Mouse (Mus musculus): ENCODE results near the gene Morc1.

The Morc1 gene

DNA sequence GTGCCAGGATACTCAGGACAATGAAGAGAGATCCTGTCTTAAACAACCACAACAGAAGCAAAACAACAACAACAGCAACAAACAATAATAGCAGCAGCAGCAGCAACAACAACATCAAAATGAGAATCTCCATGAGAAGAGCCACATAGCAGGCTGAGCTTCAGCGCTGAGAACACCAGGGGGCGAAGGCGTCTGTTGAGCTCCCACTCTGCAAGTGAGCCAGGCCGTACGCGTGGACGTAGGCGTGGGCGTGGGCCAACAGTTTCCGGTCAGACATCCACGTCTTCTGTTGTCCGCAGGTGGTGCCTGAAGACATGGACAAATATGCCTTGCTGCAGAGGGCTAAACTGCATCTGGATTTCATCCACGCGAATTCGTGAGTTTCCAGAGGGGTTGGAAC is at the start of gene Morc1:
Morc1 (plus strand) TSS at position 211 of the 400 bp plus-strand sequence.
- no peak for DNase-seq (ENCODE audit: low read depth in 1 of 2, low spot score in 2 of 2)

GRCm38 (mm10) chr16:48383582-48384257 is 47.3 kb upstream of the Morc1 start:
- DNase-seq (ENCODE audit: low read depth in 1 of 2, low spot score in 2 of 2): no peak

DNA sequence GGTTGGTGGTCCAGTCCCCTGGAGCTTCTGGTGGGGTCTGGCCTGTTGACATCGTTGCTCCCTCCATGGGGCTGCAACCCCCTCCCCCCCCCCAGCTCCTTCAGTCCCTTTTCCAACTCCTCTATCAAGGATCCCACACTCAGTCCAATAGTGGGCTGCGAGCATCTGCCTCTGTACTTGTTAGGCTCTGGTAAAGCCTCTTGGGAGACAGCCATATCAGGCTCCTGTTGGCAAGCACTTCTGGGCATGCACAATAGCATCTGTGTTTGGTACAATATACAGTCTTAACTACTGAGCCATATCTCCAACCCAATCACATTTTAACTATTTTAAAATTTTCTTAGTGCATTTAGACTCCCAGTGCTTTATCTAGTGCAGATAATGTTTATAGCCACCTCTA is 44.1 kb upstream of the Morc1 start:
- DNase-seq (ENCODE audit: low read depth in 1 of 2, low spot score in 2 of 2): no peak

DNA sequence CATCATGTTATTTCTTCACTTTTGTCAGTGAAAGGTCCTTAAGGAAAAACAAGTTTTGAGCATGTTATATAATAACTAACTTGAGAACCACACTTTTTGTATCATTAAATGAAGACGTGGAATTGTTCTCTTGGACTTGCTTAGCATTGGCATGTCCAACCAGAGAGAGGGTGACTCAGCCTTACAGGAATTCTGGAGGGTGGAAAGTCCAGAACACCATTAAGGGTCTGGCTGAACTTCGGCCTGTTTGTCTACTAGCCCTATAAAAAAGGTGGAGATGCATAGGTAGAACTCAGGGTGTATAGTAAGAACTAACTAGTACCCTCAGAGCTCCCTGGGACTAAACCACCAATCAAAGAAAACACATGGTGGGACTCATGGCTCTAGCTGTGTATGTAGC is 35.8 kb upstream of the Morc1 start:
- no peak for DNase-seq (ENCODE audit: low read depth in 1 of 2, low spot score in 2 of 2)

GRCm38 (mm10) chr16:48402963-48403362 is 28.1 kb upstream of the Morc1 start:
- DNase-seq (ENCODE audit: low read depth in 1 of 2, low spot score in 2 of 2): no peak

- no peak for DNase-seq (ENCODE audit: low read depth in 1 of 2, low spot score in 2 of 2)
These were observed 27.6 kb upstream of the Morc1 start for GRCm38 (mm10) chr16:48403423-48403822.

GRCm38 (mm10) chr16:48404009-48404408 is 27.0 kb upstream of the Morc1 start:
- DNase-seq (ENCODE audit: low read depth in 1 of 2, low spot score in 2 of 2): no peak

GRCm38 (mm10) chr16:48405674-48406403 is 25.2 kb upstream of the Morc1 start:
- DNase-seq (ENCODE audit: low read depth in 1 of 2, low spot score in 2 of 2): no peak

DNA sequence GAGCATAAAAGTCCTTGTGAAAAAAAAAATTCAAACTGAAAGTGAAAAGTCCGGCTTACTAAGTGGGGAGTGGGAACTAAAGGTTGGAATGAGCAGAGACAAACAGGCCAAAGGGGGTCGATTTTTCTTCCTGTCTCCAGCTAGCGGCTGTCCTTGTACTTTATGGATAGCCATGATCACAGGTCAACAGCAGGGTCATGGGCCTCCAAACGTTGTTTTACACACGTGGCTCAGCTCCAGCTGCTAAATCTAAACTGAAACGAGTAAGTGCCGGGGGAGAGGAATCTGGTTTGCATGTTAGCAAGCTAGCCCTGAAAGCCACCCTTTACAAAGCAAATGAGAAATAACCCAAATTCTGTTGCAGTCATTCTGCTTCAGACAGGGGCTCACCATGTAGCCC is 21.5 kb upstream of the Morc1 start:
- no peak for DNase-seq (ENCODE audit: low read depth in 1 of 2, low spot score in 2 of 2)

DNA sequence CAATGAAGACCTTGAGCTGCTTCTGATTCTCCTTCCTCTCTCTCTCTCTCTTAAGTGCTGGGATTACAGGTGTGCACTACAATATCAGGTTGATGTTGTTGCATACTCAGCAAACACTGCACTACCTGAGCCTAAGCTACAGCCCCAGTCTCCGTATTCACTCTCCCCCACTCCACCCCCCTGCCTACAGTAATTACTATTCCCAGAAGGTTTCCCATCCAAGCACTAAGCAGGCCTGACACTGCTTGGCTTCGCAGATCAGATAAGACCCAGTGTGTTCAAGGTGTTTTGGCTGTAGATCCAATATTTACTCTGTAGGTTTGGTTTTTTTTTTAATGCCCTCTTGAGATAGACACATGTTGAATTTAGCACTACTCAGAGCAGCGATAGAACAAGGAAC is 20.9 kb upstream of the Morc1 start:
- no peak for DNase-seq (ENCODE audit: low read depth in 1 of 2, low spot score in 2 of 2)

- DNase-seq (ENCODE audit: low read depth in 1 of 2, low spot score in 2 of 2): no peak
These were observed 18.8 kb upstream of the Morc1 start, which contains the start of gene Gm5485 for GRCm38 (mm10) chr16:48412246-48412645. Gene Gm5485 (minus strand): TSS chr16:48412416.

- no peak for DNase-seq (ENCODE audit: low read depth in 1 of 2, low spot score in 2 of 2)
These were observed 12.5 kb upstream of the Morc1 start for GRCm38 (mm10) chr16:48418557-48418956.

DNA sequence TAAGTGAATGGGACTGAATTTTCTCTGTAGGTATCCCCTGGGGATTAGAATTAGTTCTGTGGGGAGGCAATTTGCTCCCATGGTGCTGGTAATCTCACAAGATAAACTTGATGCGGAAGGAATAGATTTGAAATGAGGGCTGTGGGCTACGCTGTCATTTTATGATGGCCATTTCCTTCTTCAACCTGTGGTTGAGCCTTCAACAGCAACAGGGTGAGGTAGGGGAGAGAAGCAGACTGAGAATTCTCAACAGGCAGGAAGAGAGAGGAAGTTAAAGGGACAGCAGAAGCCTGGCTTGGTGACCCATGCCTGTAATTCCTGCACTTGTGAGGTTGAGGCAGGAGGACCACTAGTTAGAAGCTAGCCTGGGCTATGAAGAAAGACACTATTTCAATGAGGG is 12.0 kb upstream of the Morc1 start:
- no peak for DNase-seq (ENCODE audit: low read depth in 1 of 2, low spot score in 2 of 2)

DNA sequence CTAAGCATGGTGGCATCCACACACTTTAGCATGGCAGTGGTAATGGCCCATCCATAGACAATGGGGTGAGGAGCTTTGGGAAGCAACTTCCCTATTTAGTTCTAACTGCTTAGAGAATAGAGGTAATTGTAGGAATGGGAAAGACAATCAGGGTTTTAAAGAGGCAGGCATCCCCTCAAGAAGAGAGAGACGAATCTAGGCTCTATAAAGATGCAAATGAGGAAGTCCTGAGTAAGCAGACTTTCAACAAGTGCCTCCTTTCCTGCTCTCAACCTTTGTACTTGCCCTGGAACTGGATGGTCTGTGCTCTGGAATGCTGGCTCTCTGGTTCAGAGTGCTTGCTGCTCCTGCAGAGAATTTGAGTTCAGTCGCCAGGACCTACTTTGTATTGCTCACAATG is 8.5 kb upstream of the Morc1 start:
- DNase-seq (ENCODE audit: low read depth in 1 of 2, low spot score in 2 of 2): no peak

DNA sequence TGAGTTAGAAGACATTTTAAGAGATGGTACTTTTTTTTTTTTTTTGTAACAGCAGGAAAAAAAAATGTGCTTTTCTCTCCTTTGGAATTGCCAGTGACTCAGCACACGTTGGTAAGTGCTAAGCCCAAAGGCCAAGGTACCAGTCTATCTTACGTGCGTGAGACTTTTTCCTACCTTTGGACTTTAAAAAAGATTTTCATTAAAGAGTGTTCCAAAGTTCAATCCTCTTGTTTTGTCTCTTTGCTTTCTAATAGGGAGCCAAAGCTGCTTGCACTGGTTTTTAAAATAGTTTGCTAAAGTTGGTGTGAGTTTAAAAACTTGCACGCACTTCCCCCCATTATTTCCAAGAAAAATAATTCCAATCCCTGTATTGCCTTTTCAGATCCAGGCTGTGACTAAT is 7.0 kb upstream of the Morc1 start:
- DNase-seq (ENCODE audit: low read depth in 1 of 2, low spot score in 2 of 2): no peak

DNA sequence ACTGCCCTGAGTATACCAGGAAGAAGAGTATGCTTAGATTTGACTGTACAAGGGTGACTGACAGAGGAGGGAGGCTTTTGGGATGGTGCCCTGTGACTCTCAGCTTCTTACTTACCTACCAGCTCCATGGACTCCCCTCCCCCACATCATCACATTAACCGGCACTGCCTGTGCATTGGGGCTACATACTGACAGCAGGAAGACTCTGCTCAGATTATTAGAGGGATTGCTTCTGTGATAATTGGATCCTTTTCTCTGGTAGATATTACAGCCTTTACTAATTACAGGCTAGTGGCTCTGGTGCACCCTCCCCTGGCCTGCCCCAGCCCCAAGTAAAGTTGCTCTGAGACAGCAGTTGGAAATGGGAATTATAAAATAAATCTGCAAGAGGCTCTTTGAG is 1.6 kb upstream of the Morc1 start:
- DNase-seq (ENCODE audit: low read depth in 1 of 2, low spot score in 2 of 2): no peak

DNA sequence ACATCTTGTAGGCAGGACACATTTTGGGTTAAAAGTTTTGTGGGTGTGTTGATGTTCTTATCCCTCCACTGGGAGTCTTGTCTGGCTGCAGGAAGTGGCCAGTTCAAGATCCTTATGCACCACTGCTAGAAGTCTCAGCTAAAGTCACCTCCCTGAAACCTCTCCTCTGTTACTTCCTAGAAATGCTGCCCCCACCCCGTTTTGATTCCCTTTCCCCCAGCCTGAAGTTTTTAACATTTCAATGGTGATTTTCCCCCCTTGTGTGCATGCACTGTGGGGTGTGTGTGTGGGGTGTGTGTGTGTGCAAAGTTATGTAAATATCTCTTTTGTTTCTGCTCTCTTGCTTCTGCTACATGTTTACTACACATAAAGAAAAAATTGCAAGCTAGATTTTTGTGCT is 4.4 kb downstream of the Morc1 start:
- no peak for DNase-seq (ENCODE audit: low read depth in 1 of 2, low spot score in 2 of 2)

- DNase-seq (ENCODE audit: low read depth in 1 of 2, low spot score in 2 of 2): no peak
These were observed 6.4 kb downstream of the Morc1 start for GRCm38 (mm10) chr16:48437476-48437875.

DNA sequence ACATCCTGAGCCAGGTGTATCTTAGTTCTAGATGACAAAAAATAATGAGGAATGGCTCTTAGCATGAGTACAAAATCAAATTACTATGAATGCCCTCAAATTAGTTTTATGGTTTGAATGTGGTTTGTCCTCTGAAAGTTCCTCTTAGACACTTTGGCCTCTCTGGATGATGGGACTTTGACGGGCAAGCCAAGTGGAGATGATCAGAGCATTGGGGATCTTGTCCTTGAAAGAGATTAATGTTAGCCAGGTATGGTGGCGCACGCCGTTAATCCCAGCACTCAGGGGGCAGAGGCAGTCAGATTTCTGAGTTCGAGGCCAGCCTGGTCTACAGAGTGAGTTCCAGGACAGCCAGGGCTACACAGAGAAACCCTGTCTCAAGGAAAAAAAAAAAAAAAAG is 13.6 kb downstream of the Morc1 start:
- DNase-seq (ENCODE audit: low read depth in 1 of 2, low spot score in 2 of 2): no peak

GRCm38 (mm10) chr16:48446161-48446925 is 15.3 kb downstream of the Morc1 start:
- no peak for DNase-seq (ENCODE audit: low read depth in 1 of 2, low spot score in 2 of 2)

- DNase-seq (ENCODE audit: low read depth in 1 of 2, low spot score in 2 of 2): no peak
These were observed 22.2 kb downstream of the Morc1 start for GRCm38 (mm10) chr16:48453264-48453663.

DNA sequence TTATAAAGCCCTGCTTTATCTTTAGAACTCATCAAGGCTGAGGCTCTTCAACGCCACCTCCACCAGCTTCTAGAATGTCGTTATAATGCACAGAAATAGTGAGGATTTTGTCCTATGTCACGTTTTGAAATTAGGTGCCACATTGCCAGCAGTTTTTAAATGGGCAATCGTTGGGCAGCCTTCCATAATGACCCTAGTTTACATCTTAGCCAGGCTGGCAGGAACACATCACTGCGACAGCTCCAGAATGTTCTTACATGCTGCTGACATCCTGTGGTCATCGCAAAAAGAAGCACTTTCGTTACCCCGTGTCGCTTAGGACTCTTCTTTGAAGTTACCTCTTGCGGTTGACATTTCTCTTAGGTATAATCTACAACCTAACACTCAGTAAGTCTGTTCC is 42.4 kb downstream of the Morc1 start:
- no peak for DNase-seq (ENCODE audit: low read depth in 1 of 2, low spot score in 2 of 2)
